Mouse (Mus musculus): ENCODE results near the gene Dnah12. TPM values are rescaled to one million over a fixed set of nuclear protein-coding genes. Genes with fewer than 3 reads are reported as not detected.
"Not testable (repeated sequence)": the region's sequence is repeated elsewhere in the genome, so short reads cannot be mapped to it uniquely, and the experiment has no call there.

Gene Dnah12
- polyA plus RNA-seq, 1 experiment from 2014 or later: 0.09 TPM

GRCm38 (mm10) chr14:26907401-26907800 is 214.3 kb downstream of the Dnah12 start:
- WGBS: 88% methylated on average over 4 of the region's 4 CpGs
- ATAC-seq (replicated peaks): no peak
- Histone ChIP-seq H3K27me3 (no peaks in the 10 kb centered on the region), H3K36me3 (no peaks in the 10 kb centered on the region), H3K9ac (replicated peaks) (no peak overlapping the region), H3K9me3 (no peaks in the 10 kb centered on the region), H3K27ac (replicated peaks) (no peak overlapping the region), H3K4me3 (no peak overlapping the region), H3K4me2 (replicated peaks) (no peak overlapping the region), H3K4me1 (no peaks in the 10 kb centered on the region)

- not testable (repeated sequence) for H3K27ac ChIP-seq (replicated peaks); H3K4me1 ChIP-seq; H3K4me3 ChIP-seq; H3K4me2 ChIP-seq (replicated peaks); ATAC-seq (replicated peaks); H3K9ac ChIP-seq (replicated peaks); H3K36me3 ChIP-seq; H3K27me3 ChIP-seq; H3K9me3 ChIP-seq
- WGBS: 42% methylated on average over 9 of the region's 9 CpGs
These were observed 217.4 kb downstream of the Dnah12 start for GRCm38 (mm10) chr14:26910461-26910860.

DNA sequence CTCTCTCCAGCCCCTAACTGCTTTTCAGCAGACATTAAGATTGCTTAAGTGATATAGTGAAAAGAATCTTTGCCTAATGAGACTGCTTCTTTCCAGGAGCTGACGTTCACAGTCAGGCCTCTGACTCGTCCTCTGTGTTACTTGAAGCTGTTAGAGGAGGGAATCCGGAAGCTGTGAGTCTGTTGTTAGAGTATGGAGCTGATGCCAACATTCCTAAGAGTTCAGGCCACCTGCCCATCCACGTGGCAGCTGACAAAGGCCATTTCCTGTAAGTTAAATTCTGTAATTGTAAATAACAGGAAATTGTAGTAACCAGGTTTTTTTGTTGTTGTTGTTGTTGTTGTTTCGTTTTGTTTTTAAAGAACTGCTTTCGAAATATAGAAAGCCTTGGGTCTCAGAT is 218.1 kb downstream of the Dnah12 start:
- Histone ChIP-seq H3K9ac (replicated peaks) (no peak overlapping the region), H3K4me2 (replicated peaks) (no peak overlapping the region), H3K4me1 (no peaks in the 10 kb centered on the region), H3K27ac (replicated peaks) (no peak overlapping the region), H3K4me3 (no peak overlapping the region), H3K36me3 (no peaks in the 10 kb centered on the region), H3K27me3 (no peaks in the 10 kb centered on the region), H3K9me3 (no peaks in the 10 kb centered on the region)
- ATAC-seq (replicated peaks): no peak
- 50% methylated on average over 6 of the region's 6 CpGs for WGBS

DNA sequence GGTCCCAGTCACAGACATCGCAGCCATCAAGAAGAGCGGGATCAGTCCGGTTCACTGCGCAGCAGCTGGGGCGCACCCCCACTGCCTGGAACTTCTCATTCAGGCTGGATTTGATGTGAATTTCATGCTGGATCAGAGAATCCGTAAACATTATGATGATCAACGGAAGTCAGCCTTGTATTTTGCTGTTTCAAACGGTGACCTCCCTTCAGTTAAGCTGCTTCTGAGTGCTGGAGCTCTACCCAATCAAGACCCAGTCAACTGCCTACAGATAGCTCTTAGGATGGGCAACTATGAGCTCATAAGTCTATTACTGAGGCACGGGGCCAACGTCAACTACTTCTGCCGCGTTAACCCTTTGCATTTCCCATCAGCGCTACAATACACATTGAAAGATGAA is 218.8 kb downstream of the Dnah12 start:
- no peaks in the 10 kb centered on the region for H3K4me1 ChIP-seq
- H3K9me3 ChIP-seq: no peaks in the 10 kb centered on the region
- no peaks in the 10 kb centered on the region for H3K36me3 ChIP-seq
- H3K27ac ChIP-seq (replicated peaks): no peak overlapping the region
- H3K9ac ChIP-seq (replicated peaks): no peak overlapping the region
- H3K4me3 ChIP-seq: no peak overlapping the region
- H3K4me2 ChIP-seq (replicated peaks): no peak overlapping the region
- ATAC-seq (replicated peaks): no peak
- H3K27me3 ChIP-seq: no peaks in the 10 kb centered on the region
- 93% methylated on average over 13 of the region's 13 CpGs for WGBS

GRCm38 (mm10) chr14:26913681-26914268 is 220.7 kb downstream of the Dnah12 start:
- Histone ChIP-seq H3K27me3 (no peaks in the 10 kb centered on the region), H3K36me3 (peaks cover 4% of the 10 kb centered on the region; the same call in 1 of the 2 replicates), H3K4me1 (no peaks in the 10 kb centered on the region), H3K9ac (replicated peaks) (no peak overlapping the region), H3K4me2 (replicated peaks) (no peak overlapping the region), H3K4me3 (no peak overlapping the region), H3K9me3 (no peaks in the 10 kb centered on the region), H3K27ac (replicated peaks) (no peak overlapping the region)
- ATAC-seq (replicated peaks): peak; percentile 48; the same call in 1 of the 2 replicates
- 58% methylated on average over 9 of the region's 9 CpGs for WGBS

DNA sequence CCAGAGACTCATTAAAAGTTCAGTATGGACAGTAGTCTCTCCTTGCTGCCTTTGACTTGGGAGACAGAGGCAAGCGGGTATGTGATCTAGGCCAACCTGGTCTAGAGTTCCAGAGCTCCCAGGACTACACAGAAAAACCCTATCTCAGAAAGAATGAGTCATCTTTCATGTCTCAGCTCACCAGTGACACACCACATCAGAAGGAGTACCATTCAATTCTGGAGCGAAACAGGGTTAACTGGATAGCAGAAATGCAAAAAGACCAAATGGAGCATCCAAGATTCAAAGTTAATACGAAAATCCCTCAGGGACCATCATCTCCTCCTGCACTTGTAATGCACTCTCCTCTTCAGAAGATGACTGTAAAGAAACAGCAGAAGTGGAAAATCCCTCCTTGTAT is 226.2 kb downstream of the Dnah12 start:
- Histone ChIP-seq H3K4me2 (replicated peaks) (no peak overlapping the region), H3K4me1 (no peaks in the 10 kb centered on the region), H3K4me3 (no peak overlapping the region), H3K36me3 (peaks cover 40% of the 10 kb centered on the region), H3K9me3 (no peaks in the 10 kb centered on the region), H3K27me3 (no peaks in the 10 kb centered on the region), H3K27ac (replicated peaks) (no peak overlapping the region), H3K9ac (replicated peaks) (no peak overlapping the region)
- ATAC-seq (replicated peaks): no peak
- 94% methylated on average over 3 of the region's 3 CpGs for WGBS

DNA sequence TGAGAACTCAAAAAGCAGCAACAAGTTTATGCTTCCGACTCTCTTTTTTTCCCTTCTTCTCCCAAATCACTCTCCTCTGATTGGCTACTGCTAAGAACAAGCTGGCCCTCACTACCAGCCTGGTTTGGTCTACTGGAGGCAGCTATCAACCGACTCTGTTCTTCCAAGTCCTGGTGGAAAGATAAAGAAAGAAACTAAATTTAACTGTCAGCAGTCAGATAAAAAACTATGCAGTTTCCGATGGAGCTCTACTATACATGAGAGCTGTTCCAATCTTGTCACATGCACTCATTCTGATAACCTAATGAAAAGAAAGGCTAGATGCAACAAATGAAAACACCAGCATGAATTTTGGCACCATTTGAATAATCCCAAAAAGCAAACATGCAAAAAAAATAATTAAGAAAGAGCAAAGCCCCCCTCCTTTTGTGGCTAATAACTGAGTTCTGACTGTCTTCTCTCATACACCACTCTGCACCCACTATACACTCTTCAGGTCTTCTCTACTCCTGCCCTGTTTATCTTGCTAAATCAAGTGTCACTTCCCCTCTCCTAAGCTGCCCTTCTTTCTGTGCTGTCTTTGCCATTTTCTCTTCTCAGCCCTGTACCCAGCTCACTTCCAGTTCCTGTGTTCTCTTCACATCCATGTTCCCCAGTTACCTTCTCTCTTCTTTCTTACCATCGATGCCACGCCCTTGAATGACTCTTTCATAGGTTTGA is 230.8 kb downstream of the Dnah12 start:
- Histone ChIP-seq H3K9ac (replicated peaks) (no peak overlapping the region), H3K36me3 (peaks cover 59% of the 10 kb centered on the region), H3K4me3 (no peak overlapping the region), H3K4me1 (no peaks in the 10 kb centered on the region), H3K27me3 (no peaks in the 10 kb centered on the region), H3K4me2 (replicated peaks) (no peak overlapping the region), H3K27ac (replicated peaks) (no peak overlapping the region), H3K9me3 (no peaks in the 10 kb centered on the region)
- 93% methylated on average over 5 of the region's 5 CpGs for WGBS
- ATAC-seq (replicated peaks): no peak

DNA sequence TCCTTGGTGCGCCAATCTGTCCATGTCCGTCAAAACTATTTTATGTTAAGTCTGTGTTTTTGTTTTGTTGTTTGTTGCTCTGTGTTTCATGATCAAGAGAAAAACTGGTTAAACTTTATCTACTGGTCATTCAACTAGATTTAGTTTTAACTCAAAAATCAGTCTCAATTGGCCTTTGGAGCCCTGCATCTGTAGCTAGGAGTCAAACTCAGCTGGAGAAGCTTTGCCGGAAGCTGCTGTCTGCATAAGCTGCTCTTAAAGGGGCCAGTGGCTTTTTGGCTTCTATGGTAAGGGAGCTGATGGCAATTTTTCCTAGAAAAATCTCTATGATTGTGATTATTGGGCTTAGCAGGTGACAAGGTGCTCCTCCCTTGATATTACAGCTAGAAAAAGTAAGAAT is 241.8 kb downstream of the Dnah12 start:
- 91% methylated on average over 3 of the region's 3 CpGs for WGBS
- Histone ChIP-seq H3K9me3 (no peaks in the 10 kb centered on the region), H3K27me3 (no peaks in the 10 kb centered on the region), H3K27ac (replicated peaks) (no peak overlapping the region), H3K4me3 (no peak overlapping the region), H3K4me2 (replicated peaks) (no peak overlapping the region), H3K9ac (replicated peaks) (no peak overlapping the region), H3K4me1 (no peaks in the 10 kb centered on the region), H3K36me3 (peaks cover 38% of the 10 kb centered on the region)
- ATAC-seq (replicated peaks): no peak

GRCm38 (mm10) chr14:26935558-26935957 is 242.5 kb downstream of the Dnah12 start:
- no peak overlapping the region for H3K4me2 ChIP-seq (replicated peaks)
- H3K27ac ChIP-seq (replicated peaks): no peak overlapping the region
- ATAC-seq (replicated peaks): no peak
- H3K36me3 ChIP-seq: peaks cover 42% of the 10 kb centered on the region
- H3K27me3 ChIP-seq: no peaks in the 10 kb centered on the region
- H3K9ac ChIP-seq (replicated peaks): no peak overlapping the region
- no peak overlapping the region for H3K4me3 ChIP-seq
- H3K9me3 ChIP-seq: no peaks in the 10 kb centered on the region
- H3K4me1 ChIP-seq: no peaks in the 10 kb centered on the region
- WGBS: 91% methylated on average over 4 of the region's 4 CpGs

Small RNA genes lying within 50 kb of the gene (microRNA-seq; reads per million reads assigned to microRNA genes)
- gene Mir7672: 0.88 reads per million

Other genes with a start within 250 kb of the Dnah12 start
- 13.1 and 14.9 TPM in 2 replicates for gene Slmap, start 158.3 kb upstream of the Dnah12 start, polyA plus RNA-seq (2015; fragmentation: Nextera tagmentation; extraction: Ambion mirVana)
- 23.8 and 26.1 TPM in 2 replicates for gene Dennd6a, start 119.4 kb upstream of the Dnah12 start, polyA plus RNA-seq (2015; fragmentation: Nextera tagmentation; extraction: Ambion mirVana)
- 630 and 640 TPM in 2 replicates for gene Arf4, start 55.2 kb upstream of the Dnah12 start, polyA plus RNA-seq (2015; fragmentation: Nextera tagmentation; extraction: Ambion mirVana)
- 12.7 and 13.1 TPM in 2 replicates for gene Pde12, start 23.4 kb upstream of the Dnah12 start, polyA plus RNA-seq (2015; fragmentation: Nextera tagmentation; extraction: Ambion mirVana)
- 0.22 and 0.23 TPM in 2 replicates for gene Asb14, start 201.3 kb downstream of the Dnah12 start, polyA plus RNA-seq (2015; fragmentation: Nextera tagmentation; extraction: Ambion mirVana)

All from forebrain, embryonic 15.5 days (tissue).